Mouse (Mus musculus) neural tube, embryonic 13.5 days (tissue): ENCODE data around the gene Dmac2. TPM values are rescaled to one million over a fixed set of nuclear protein-coding genes. Genes with fewer than 3 reads are reported as not detected.

Experiments
- ATAC-seq: fragments of 200-750 bp; cut with Nextera tagmentation; 2 replicates; pipeline ENCODE4 v1.8.0; 2017; ENCODE audit warnings: low read depth, mild to moderate bottlenecking, moderate TSS enrichment, moderate library complexity
- H3K27ac ChIP-seq: fragments of 300-500 bp; sonication (generic); replicated peaks from 2 replicates; pipeline ENCODE4 v1.5.1; 2015; ENCODE audit warnings: moderate library complexity, mild to moderate bottlenecking, inconsistent platforms
- H3K27me3 ChIP-seq: fragments of 300-500 bp; sonication (generic); 2 replicates; pipeline ENCODE4 v1.6.1; 2015; ENCODE audit warnings: mild to moderate bottlenecking, inconsistent platforms
- H3K36me3 ChIP-seq: fragments of 300-500 bp; sonication (generic); 2 replicates; pipeline ENCODE4 v1.6.1; 2015; ENCODE audit warnings: mild to moderate bottlenecking, inconsistent platforms
- H3K4me1 ChIP-seq: fragments of 300-500 bp; sonication (generic); replicated peaks from 2 replicates; pipeline ENCODE4 v1.6.1; 2015; ENCODE audit warnings: inconsistent platforms
- H3K4me2 ChIP-seq: fragments of 300-500 bp; sonication (generic); 2 replicates; pipeline ENCODE4 v1.6.1; 2015; ENCODE audit warnings: inconsistent platforms, mild to moderate bottlenecking, moderate library complexity
- H3K4me3 ChIP-seq: fragments of 300-500 bp; sonication (generic); 2 replicates; pipeline ENCODE4 v1.5.1; 2015; ENCODE audit warnings: mild to moderate bottlenecking, inconsistent platforms
- H3K9ac ChIP-seq: fragments of 300-500 bp; sonication (generic); 2 replicates; pipeline ENCODE4 v1.6.1; 2015; ENCODE audit warnings: moderate library complexity, mild to moderate bottlenecking, inconsistent platforms
- H3K9me3 ChIP-seq: fragments of 300-500 bp; sonication (generic); 2 replicates; pipeline ENCODE4 v1.6.1; 2016; ENCODE audit warnings: inconsistent platforms
- WGBS: fragments of 180-500 bp; shearing (Covaris S2); methylation state at CpG from one replicate; pipeline ENCODE4 v1.1.7; 2015; 5-methylcytosine and 5-hydroxymethylcytosine counted together
- polyA plus RNA-seq: library from polyadenylated mRNA; unstranded; fragments of >200 nt; fragmentation: Nextera tagmentation; extraction: Ambion mirVana; gene quantifications from 2 replicates; pipeline ENCODE4 v1.2.1, GENCODE M21; 2015

Dmac2 gene
- polyA plus RNA-seq, 1 experiment from 2014 or later, result 42.2 TPM

DNA sequence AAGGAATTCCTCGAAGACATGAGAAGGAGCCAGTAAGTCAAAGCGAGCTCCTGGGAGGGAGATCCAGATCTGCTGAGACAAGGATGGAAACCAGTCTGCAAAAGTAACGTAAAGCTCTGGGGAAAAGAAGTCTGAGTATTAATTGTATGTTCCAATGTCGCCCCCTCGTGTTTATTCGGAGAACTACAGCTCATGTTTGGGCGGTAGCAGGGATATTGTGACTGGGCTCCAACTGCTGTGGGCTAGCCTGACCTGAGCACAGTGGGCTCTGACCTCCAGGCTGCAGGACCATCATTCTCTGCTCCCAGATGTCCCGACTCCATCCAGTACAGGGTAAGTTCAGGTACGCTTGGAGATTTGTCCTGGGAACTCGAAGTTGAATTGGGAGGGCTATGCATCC is 19.6 kb upstream of the Dmac2 start:
- Histone ChIP-seq H3K4me1 (no peaks in the 10 kb centered on the region), H3K36me3 (no peaks in the 10 kb centered on the region), H3K4me2 (no peak overlapping the region), H3K27ac (no peak overlapping the region), H3K9me3 (no peaks in the 10 kb centered on the region), H3K4me3 (no peak overlapping the region), H3K9ac (no peak overlapping the region), H3K27me3 (no peaks in the 10 kb centered on the region)
- peak; percentile 65; the same call in 1 of the 2 replicates for ATAC-seq
- 14% methylated on average over 10 of the region's 10 CpGs for WGBS

DNA sequence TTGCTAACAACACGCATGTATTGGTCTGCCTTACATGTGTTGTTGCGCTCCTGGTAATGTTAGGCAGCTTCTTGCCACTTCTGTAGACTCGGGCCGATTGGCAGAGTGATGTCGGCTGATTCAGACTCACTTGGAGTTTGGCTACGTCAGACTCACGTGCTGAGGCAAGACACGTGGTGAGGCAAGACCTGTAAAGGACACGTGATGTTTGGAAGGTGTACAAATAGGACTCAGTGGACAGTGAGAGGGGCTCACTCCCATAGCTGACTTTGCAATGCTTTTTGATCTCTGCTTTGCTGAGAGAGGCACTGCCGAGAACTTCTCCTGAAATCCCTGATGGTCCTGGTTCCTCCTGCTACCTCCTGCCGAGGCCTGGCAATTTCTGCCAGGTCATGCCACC is 18.5 kb upstream of the Dmac2 start:
- H3K36me3 ChIP-seq, result no peaks in the 10 kb centered on the region
- H3K27ac ChIP-seq, result no peak overlapping the region
- no peak for ATAC-seq
- H3K9ac ChIP-seq, result no peak overlapping the region
- no peaks in the 10 kb centered on the region for H3K9me3 ChIP-seq
- no peaks in the 10 kb centered on the region for H3K4me1 ChIP-seq
- no peak overlapping the region for H3K4me3 ChIP-seq
- H3K4me2 ChIP-seq, result no peak overlapping the region
- H3K27me3 ChIP-seq, result no peaks in the 10 kb centered on the region
- WGBS, result 89% methylated on average over 11 of the region's 11 CpGs

DNA sequence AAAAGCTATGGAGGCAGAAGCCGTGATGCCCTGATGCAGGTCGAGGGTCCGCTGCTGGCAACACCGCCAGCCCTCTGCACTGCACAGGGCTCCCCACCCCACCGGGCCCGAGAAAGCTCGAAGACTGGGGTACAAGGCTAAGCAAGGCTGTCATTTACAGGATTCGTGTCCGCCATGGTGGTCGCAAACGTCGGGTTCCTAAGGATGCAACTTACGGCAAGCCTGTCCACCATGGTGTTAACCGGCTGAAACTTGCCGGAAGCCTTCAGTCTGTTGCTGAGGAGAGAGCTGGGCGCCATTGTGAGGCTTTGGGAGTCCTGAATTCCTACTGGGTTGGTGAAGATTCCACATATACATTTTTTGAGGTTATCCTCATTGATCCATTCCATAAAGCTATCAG is 17.9 kb upstream of the Dmac2 start:
- 94% methylated on average over 16 of the region's 16 CpGs for WGBS
- H3K4me2 ChIP-seq, result no peak overlapping the region
- H3K9me3 ChIP-seq, result no peaks in the 10 kb centered on the region
- H3K27ac ChIP-seq, result no peak overlapping the region
- H3K4me3 ChIP-seq, result no peak overlapping the region
- no peaks in the 10 kb centered on the region for H3K27me3 ChIP-seq
- no peaks in the 10 kb centered on the region for H3K4me1 ChIP-seq
- no peak for ATAC-seq
- no peaks in the 10 kb centered on the region for H3K36me3 ChIP-seq
- H3K9ac ChIP-seq, result no peak overlapping the region

DNA sequence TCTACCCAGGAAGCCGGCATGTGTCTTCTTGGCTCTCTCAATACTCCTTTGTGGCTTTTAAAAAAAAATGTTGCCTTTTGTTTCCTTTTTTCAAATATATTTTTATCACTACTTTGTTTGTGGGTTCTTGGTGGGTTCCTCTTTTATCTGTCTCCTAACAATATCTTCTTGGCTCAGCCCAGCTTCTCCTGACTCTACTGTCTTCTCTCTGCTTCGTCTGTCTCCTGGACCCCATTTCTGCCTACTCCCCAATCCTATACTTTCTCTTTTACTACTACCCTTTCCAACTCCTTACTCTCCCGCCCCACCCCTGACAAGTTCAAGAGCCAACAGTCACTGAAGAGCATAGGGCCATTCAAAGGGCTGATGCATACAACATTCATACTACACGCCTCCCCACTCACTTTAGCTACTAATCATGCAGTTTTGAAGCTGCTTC is 12.6 kb upstream of the Dmac2 start:
- ATAC-seq, result no peak
- H3K27me3 ChIP-seq, result no peaks in the 10 kb centered on the region
- 83% methylated on average over 4 of the region's 4 CpGs for WGBS
- H3K27ac ChIP-seq, result no peak overlapping the region
- H3K4me3 ChIP-seq, result no peak overlapping the region
- H3K4me2 ChIP-seq, result no peak overlapping the region
- no peaks in the 10 kb centered on the region for H3K36me3 ChIP-seq
- H3K4me1 ChIP-seq, result no peaks in the 10 kb centered on the region
- H3K9ac ChIP-seq, result no peak overlapping the region
- H3K9me3 ChIP-seq, result 0 out of 2 replicates have a peak, but pooled peaks cover 4% of the 10 kb centered on the region

DNA sequence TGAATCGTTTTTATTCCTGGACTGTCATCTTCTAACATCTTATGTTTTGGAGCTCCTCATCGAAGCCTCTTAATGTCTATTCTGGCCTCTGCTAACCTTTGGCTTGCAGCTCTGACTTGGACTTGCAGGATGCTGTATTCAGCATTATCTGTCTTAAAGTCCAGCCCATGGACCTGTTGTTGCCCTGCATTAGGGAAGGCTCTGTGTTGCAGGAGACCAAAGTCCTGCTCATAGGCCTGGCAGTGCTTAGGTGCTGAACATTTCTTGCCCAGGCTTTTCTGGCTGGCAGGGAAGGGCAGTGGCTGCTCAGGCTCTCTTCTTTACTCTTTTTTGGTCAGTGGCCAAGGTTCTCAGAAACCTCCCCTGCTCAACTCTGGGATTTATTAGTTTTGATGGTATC is 12.0 kb upstream of the Dmac2 start:
- H3K36me3 ChIP-seq, result no peaks in the 10 kb centered on the region
- no peak for ATAC-seq
- WGBS, result 87% methylated on average over 2 of the region's 2 CpGs
- no peak overlapping the region for H3K4me2 ChIP-seq
- no peak overlapping the region for H3K27ac ChIP-seq
- H3K9me3 ChIP-seq, result 0 out of 2 replicates have a peak, but pooled peaks cover 4% of the 10 kb centered on the region
- H3K27me3 ChIP-seq, result no peaks in the 10 kb centered on the region
- H3K9ac ChIP-seq, result no peak overlapping the region
- no peak overlapping the region for H3K4me3 ChIP-seq
- no peaks in the 10 kb centered on the region for H3K4me1 ChIP-seq

DNA sequence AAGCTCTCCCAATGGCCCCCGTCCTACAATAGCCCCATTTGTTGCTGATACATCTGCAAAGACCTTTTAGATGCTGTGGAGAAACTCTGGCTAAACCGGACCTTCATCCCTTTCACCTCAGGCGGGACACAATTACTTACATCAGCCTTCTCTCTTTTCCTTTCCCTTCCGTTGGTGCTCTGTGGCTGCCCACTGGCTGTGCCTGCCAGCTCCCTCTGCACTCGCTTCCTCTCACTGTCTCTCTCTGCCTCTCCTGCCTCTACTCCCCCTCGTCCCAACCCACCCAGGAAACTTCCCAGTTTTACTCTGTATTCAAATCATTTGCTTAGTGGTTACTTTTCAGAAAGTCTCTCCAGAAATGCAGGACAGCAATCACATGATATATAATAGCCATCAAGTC is 9.2 kb upstream of the Dmac2 start:
- WGBS, result 54% methylated on average over 6 of the region's 6 CpGs
- Histone ChIP-seq H3K27me3 (no peaks in the 10 kb centered on the region), H3K27ac (no peak overlapping the region), H3K4me3 (no peak overlapping the region), H3K9ac (no peak overlapping the region), H3K36me3 (no peaks in the 10 kb centered on the region), H3K9me3 (0 out of 2 replicates have a peak, but pooled peaks cover 4% of the 10 kb centered on the region), H3K4me1 (no peaks in the 10 kb centered on the region), H3K4me2 (no peak overlapping the region)
- ATAC-seq, result no peak

DNA sequence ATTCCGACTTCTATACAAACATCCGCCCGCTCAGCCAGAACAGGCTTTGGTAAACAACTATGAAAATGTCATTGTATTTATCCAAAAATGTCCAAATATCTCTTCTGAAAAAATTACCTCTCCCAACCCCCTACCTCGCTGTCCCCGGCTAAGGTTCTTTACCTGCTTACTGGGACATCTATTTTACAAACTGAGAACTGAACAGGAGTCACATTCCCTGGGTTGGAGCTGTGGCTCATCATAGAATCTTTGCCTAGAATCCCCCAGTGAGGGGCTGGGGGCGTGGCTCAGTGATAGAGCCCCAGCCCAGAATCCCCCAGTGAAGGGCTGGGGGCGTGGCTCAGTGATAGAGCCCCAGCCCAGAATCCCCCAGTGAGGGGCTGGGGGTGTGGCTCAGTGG is 7.7 kb upstream of the Dmac2 start:
- H3K27ac ChIP-seq, result no peak overlapping the region
- no peak for ATAC-seq
- no peak overlapping the region for H3K4me2 ChIP-seq
- WGBS, result 60% methylated on average over 7 of the region's 7 CpGs
- H3K36me3 ChIP-seq, result no peaks in the 10 kb centered on the region
- no peaks in the 10 kb centered on the region for H3K4me1 ChIP-seq
- no peak overlapping the region for H3K4me3 ChIP-seq
- 0 out of 2 replicates have a peak, but pooled peaks cover 4% of the 10 kb centered on the region for H3K9me3 ChIP-seq
- no peaks in the 10 kb centered on the region for H3K27me3 ChIP-seq
- H3K9ac ChIP-seq, result no peak overlapping the region

DNA sequence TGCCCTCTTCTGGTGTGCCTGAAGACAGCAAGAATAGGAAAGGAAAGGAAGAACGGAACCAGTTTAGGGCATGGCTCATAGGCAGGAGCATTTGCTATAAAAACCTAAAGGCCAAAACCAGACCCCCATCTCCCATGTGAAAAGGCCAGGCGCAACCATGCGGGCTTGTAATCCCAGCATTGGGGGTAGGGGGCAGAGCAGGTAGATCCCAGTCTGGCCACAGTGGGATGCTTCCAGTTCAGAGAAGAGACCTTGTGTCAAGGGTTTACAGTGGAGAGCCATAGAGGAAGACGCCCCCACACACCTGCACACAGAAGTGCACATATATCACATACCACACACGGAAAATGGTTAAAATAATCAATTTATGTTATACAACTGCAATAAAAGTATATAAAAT is 5.1 kb upstream of the Dmac2 start:
- Histone ChIP-seq H3K4me3 (no peak overlapping the region), H3K36me3 (no peaks in the 10 kb centered on the region), H3K4me2 (no peak overlapping the region), H3K9me3 (no peaks in the 10 kb centered on the region), H3K27ac (no peak overlapping the region), H3K9ac (no peak overlapping the region), H3K4me1 (0 out of 2 replicates have a peak, but pooled peaks cover 3% of the 10 kb centered on the region), H3K27me3 (no peaks in the 10 kb centered on the region)
- WGBS, result 91% methylated on average over 5 of the region's 5 CpGs
- no peak for ATAC-seq

DNA sequence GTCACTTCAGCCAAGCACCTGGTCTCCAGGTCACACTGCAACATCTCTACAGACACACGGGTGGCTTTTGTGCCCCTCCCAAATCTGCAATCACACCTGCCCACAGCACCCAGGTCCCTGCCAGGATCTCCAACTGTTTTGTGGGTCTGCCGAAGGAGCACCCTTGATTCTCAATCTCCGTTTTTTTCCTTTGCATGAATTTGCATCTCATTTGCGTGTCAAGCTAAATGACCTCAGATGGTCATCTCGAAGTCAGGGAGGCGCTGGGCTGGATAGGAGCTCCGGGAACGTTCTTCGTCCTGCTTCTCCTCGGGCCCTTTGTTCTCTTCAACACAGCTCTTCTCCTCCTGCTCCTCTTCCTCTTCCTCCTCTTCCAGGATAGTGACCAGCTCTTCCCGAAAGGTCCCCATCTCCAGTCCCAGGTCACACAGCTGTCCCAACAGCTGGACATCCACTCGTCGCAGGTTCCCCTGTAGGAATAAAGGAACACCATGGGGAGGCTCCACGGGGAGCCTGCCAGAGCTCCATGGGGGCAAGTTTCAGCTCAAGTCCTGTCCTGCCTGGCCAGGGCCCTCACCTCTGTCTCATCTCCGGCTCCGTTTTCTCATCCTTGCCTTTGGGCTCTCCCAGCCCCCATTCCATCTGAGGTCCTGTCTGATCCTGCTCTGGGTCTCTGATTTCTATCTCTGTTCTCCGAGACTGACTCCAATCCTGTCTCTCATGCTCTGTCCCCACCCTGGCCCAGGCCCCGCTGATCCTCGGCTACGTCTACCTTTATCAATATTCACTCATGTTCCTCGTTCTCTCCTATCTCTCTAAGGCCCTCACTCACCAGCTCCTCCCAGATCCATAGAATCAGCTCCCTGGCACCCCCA is 4.1 kb upstream of the Dmac2 start:
- H3K27ac ChIP-seq, result no peak overlapping the region
- ATAC-seq, result no peak
- H3K9ac ChIP-seq, result no peak overlapping the region
- H3K9me3 ChIP-seq, result no peaks in the 10 kb centered on the region
- H3K4me1 ChIP-seq, result peaks cover 10% of the 10 kb centered on the region
- no peaks in the 10 kb centered on the region for H3K36me3 ChIP-seq
- no peak overlapping the region for H3K4me3 ChIP-seq
- WGBS, result 76% methylated on average over 21 of the region's 21 CpGs
- no peaks in the 10 kb centered on the region for H3K27me3 ChIP-seq
- no peak overlapping the region for H3K4me2 ChIP-seq

DNA sequence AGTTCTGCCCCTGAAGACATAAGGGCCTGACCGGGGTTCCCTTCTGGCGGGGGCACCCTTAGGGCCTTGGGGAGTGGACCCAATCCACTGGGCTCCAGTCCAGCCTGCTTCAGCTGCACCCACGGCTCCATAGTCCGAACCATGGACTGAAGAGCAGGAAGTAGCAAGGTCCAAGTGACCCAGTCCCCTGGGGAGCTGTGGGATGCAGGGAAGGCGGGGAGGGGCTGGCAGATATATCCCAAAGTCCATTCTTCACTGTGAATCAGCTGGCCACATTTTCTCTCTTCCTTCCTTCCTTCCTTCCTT is 3.6 kb upstream of the Dmac2 start, which contains the start of gene Erich4:
Gene Erich4 (minus strand): TSS at position 187 of the 306 bp plus-strand sequence.
- 94% methylated on average over 5 of the region's 5 CpGs for WGBS
- H3K4me3 ChIP-seq, result no peak within 1 kb of the TSS
- no peak within 1 kb of the TSS for H3K9ac ChIP-seq

DNA sequence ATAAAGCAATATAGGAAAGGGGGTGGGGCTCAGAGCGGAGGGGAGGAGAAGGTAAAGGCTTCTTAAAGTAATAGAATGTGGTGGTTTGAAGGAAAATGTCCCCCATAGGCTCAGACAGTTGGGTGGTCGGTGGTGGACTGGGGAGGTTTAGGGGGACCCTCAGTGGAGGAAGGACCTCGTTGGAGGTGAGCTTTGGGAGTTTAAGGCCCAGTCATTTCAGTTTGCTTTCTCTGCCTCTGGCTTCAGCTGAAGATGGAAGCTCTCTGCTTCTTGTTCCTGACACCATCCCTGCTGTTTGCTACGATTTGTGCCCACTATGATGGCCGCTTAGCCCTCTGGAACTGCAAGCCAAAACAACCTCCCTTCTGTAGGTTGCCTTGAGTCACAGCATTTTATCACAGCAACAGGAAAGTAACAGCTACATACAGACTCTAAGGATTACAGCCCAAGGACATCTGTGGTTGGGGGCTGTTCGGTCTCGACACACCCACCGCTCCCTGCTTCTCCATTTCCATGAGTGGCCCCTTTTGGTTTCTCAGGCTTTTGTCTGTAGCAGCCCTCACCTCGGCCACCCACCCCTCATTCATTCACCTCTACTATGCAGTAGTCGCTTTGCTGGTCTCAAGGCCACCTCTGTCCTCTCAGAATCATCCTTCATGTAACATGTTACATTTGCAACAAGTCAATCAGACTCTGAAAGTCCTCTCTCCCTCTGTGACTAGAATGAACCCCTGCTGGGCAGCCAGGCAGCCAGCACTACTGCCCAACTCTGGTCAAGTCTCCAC is 1.6 kb upstream of the Dmac2 start:
- no peak for ATAC-seq
- H3K4me2 ChIP-seq, result no peak overlapping the region
- H3K27ac ChIP-seq, result no peak overlapping the region
- 82% methylated on average over 10 of the region's 10 CpGs for WGBS
- H3K9me3 ChIP-seq, result no peaks in the 10 kb centered on the region
- no peak overlapping the region for H3K9ac ChIP-seq
- peaks cover 15% of the 10 kb centered on the region for H3K36me3 ChIP-seq
- peaks cover 12% of the 10 kb centered on the region for H3K4me1 ChIP-seq
- H3K4me3 ChIP-seq, result no peak overlapping the region
- H3K27me3 ChIP-seq, result no peaks in the 10 kb centered on the region

More for the DNA sequence above, 3.6 kb upstream of the Dmac2 start, which contains the start of gene Erich4:
- Histone ChIP-seq H3K27me3 (no peaks in the 10 kb centered on the region), H3K9me3 (no peaks in the 10 kb centered on the region), H3K4me1 (peaks cover 12% of the 10 kb centered on the region), H3K36me3 (no peaks in the 10 kb centered on the region), H3K27ac (no peak within 1 kb of the TSS), H3K4me2 (no peak within 1 kb of the TSS)
- ATAC-seq, result no peak

DNA sequence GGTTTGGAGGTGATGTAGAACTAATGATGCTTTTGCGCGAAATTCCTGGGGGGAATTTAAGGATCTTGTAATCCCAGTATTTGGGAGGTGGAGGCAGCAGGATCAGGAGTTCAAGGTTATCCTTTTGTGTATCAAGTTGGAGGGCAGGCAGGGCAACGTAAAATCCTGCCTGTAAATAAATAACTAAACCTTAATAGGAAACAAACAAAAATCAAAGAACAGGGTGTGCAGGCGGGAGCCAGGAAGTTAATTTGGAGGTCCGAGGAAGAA is 443 bp downstream of the Dmac2 start:
- peaks cover 34% of the 10 kb centered on the region for H3K36me3 ChIP-seq
- peaks cover 12% of the 10 kb centered on the region for H3K4me1 ChIP-seq
- no peaks in the 10 kb centered on the region for H3K9me3 ChIP-seq
- H3K4me3 ChIP-seq, result peak overlapping the region; percentile 62
- WGBS, result 18% methylated on average over 5 of the region's 5 CpGs
- peak overlapping the region; percentile 66 for H3K4me2 ChIP-seq
- H3K27ac ChIP-seq, result no peak overlapping the region
- peak overlapping the region; percentile 67 for H3K9ac ChIP-seq
- no peak for ATAC-seq
- H3K27me3 ChIP-seq, result no peaks in the 10 kb centered on the region
